Mouse (Mus musculus) ES-Bruce4 (cell line): ENCODE data around the gene Adora2a.

Source experiments
- CTCF ChIP-seq: IDR thresholded peaks from one replicate; pipeline ENCODE4 v1.8.1; 2011; ENCODE audit warnings: low read depth, low read length
- POLR2A ChIP-seq: IDR thresholded peaks from one replicate; pipeline ENCODE4 v1.8.1; 2011; ENCODE audit warnings: low read length; ENCODE audit not compliant: insufficient read depth

DNA sequence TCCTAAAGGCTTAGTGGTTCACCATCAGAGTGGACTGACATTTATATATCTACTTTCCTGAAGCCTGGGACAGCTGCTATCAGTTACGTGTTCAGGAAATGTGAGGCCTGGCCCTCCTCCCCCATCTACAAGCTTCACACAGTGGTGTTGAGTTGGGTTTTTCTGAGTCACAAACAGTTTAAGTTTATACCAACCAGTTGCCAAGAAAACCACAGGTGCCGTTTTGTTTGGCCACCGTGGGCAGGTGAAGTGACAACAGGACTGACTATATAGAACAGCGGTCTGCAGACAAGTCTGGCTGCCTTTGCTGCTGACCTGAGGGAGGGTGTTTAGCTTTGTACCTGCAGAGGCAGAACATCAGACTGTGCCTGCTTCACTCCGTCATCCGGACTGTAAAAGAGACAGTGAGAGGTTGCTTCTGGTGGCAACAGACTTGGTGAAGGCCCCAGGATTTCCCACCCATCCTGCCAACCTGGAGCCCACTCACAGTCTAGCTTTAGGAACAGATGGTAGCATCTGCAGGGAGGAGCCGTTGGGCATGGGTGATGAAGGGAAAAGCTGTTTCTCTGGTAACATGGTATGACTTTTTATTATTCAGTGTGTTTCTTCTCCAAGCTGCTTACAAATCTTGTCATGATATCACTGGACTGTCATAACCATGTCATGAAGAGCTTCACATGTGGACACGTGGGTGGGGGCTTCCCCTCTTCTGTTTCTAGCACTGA, 13.2 kb upstream of the Adora2a start:
- TF ChIP-seq CTCF (no peak), POLR2A (no peak)
